ENCODE assay signal across 7 mouse cellular contexts in genomic region chr7:125708100-125708499, GRCm38 (mm10). TPM values are rescaled to one million over a fixed set of nuclear protein-coding genes. Genes with fewer than 3 reads are reported as not detected.
DNase-seq lines count a peak whose midpoint lies in the region; ATAC-seq and TF ChIP-seq lines count a peak whose summit lies in the region.

No protein-coding gene starts in this region.

- peak overlapping the region; percentile 75 for H3K27ac ChIP-seq in lung, postnatal 0 days (ENCODE audit: low read length)
- H3K27ac ChIP-seq in embryonic facial prominence, embryonic 15.5 days (replicated peaks): peak overlapping the region; percentile 58; the same call in 1 of the 2 replicates
- no peak overlapping the region for H3K27ac ChIP-seq in limb, embryonic 13.5 days
- no peak overlapping the region; the same call in 1 of the 2 replicates for H3K27ac ChIP-seq in stomach, embryonic 14.5 days (ENCODE audit: low read length)

- H3K9me3 ChIP-seq in lung, postnatal 0 days (ENCODE audit: low read length): no peaks in the 10 kb centered on the region
- no peaks in the 10 kb centered on the region for H3K9me3 ChIP-seq in embryonic facial prominence, embryonic 15.5 days (replicated peaks)
- no peaks in the 10 kb centered on the region for H3K9me3 ChIP-seq in limb, embryonic 13.5 days
- H3K9me3 ChIP-seq in stomach, embryonic 14.5 days (ENCODE audit: control insufficient read depth, low read depth, low read length): no peaks in the 10 kb centered on the region

- H3K4me2 ChIP-seq in lung, postnatal 0 days (replicated peaks; ENCODE audit: low read depth, low read length): peak overlapping the region; percentile 87
- peak overlapping the region; percentile 67 for H3K4me2 ChIP-seq in embryonic facial prominence, embryonic 15.5 days (replicated peaks)
- peak overlapping the region; percentile 87 for H3K4me2 ChIP-seq in limb, embryonic 13.5 days (replicated peaks)
- peak overlapping the region; percentile 75 for H3K4me2 ChIP-seq in stomach, embryonic 14.5 days (replicated peaks; ENCODE audit: low read depth, low read length)

- peak overlapping the region; percentile 79 for H3K9ac ChIP-seq in lung, postnatal 0 days (replicated peaks; ENCODE audit: low read depth)
- H3K9ac ChIP-seq in embryonic facial prominence, embryonic 15.5 days: peak overlapping the region; percentile 72
- peak overlapping the region; percentile 92 for H3K9ac ChIP-seq in limb, embryonic 13.5 days
- H3K9ac ChIP-seq in stomach, embryonic 14.5 days (replicated peaks; ENCODE audit: low read depth, low read length): peak overlapping the region; percentile 85

- under 1% methylated on average over 15 of the region's 15 CpGs for WGBS in lung, postnatal 0 days
- 1% methylated on average over 15 of the region's 15 CpGs for WGBS in embryonic facial prominence, embryonic 15.5 days
- WGBS in limb, embryonic 13.5 days: 1% methylated on average over 15 of the region's 15 CpGs
- WGBS in stomach, embryonic 14.5 days: 0% methylated on average over 15 of the region's 15 CpGs

- TF ChIP-seq EP300 in lung, postnatal 0 days (IDR thresholded peaks at IDR 0.05): no peak

- no peak for ATAC-seq in lung, postnatal 0 days
- no peak for ATAC-seq in embryonic facial prominence, embryonic 15.5 days (ENCODE audit: insufficient number of reproducible peaks, low FRiP score, low TSS enrichment, low read depth)
- ATAC-seq in limb, embryonic 13.5 days (ENCODE audit: low FRiP score, low read depth): no peak
- ATAC-seq in stomach, embryonic 14.5 days (ENCODE audit: insufficient number of reproducible peaks, insufficient read depth, low FRiP score, low read depth): no peak

- TF ChIP-seq CTCF in lung, postnatal 0 days (IDR thresholded peaks at IDR 0.05): no peak

- peak overlapping the region; percentile 83 for H3K4me3 ChIP-seq in lung, postnatal 0 days (ENCODE audit: low read depth, low read length)
- peak overlapping the region; percentile 96 for H3K4me3 ChIP-seq in embryonic facial prominence, embryonic 15.5 days (replicated peaks)
- peak overlapping the region; percentile 82 for H3K4me3 ChIP-seq in limb, embryonic 13.5 days
- H3K4me3 ChIP-seq in stomach, embryonic 14.5 days (ENCODE audit: low read depth, low read length): peak overlapping the region; percentile 81

- peak; percentile 22 for DNase-seq in lung, postnatal 0 days (ENCODE audit: low spot score)
- no peak for DNase-seq in lung, postnatal 14 days
- no peak for DNase-seq in cerebellum, adult 9-11 months
- no peak for DNase-seq in layer of hippocampus, adult 9-10 months (ENCODE audit: low spot score)

- H3K4me1 ChIP-seq in lung, postnatal 0 days (ENCODE audit: insufficient read depth, low read depth, low read length): peaks cover 19% of the 10 kb centered on the region
- peaks cover 33% of the 10 kb centered on the region for H3K4me1 ChIP-seq in embryonic facial prominence, embryonic 15.5 days
- peaks cover 33% of the 10 kb centered on the region for H3K4me1 ChIP-seq in limb, embryonic 13.5 days
- H3K4me1 ChIP-seq in stomach, embryonic 14.5 days (ENCODE audit: control insufficient read depth, insufficient read depth, low read length): peaks cover 23% of the 10 kb centered on the region

- no peaks in the 10 kb centered on the region for H3K27me3 ChIP-seq in lung, postnatal 0 days (replicated peaks; ENCODE audit: insufficient read depth, low read length)
- no peaks in the 10 kb centered on the region for H3K27me3 ChIP-seq in embryonic facial prominence, embryonic 15.5 days
- no peaks in the 10 kb centered on the region for H3K27me3 ChIP-seq in limb, embryonic 13.5 days
- H3K27me3 ChIP-seq in stomach, embryonic 14.5 days (ENCODE audit: control insufficient read depth, insufficient read depth, low read length): no peaks in the 10 kb centered on the region

- H3K36me3 ChIP-seq in lung, postnatal 0 days (ENCODE audit: insufficient read depth, low read length): 0 out of 2 replicates have a peak, but pooled peaks cover 5% of the 10 kb centered on the region
- peaks cover 10% of the 10 kb centered on the region for H3K36me3 ChIP-seq in embryonic facial prominence, embryonic 15.5 days
- peaks cover 14% of the 10 kb centered on the region for H3K36me3 ChIP-seq in limb, embryonic 13.5 days
- peaks cover 5% of the 10 kb centered on the region for H3K36me3 ChIP-seq in stomach, embryonic 14.5 days (ENCODE audit: control insufficient read depth, insufficient read depth, low read length)

RNA-seq across cellular contexts. Expression of gene D430042O09Rik, which starts 0.4 kb away (rescaled TPM):
- polyA plus RNA-seq in lung, postnatal 0 days (2015; fragmentation: Nextera tagmentation; extraction: Ambion mirVana): 5.3 and 5.8 TPM in 2 replicates
- polyA plus RNA-seq in embryonic facial prominence, embryonic 15.5 days (2015; fragmentation: Nextera tagmentation; extraction: Ambion mirVana): 10.9 and 11.7 TPM in 2 replicates
- polyA plus RNA-seq in limb, embryonic 13.5 days (2015; fragmentation: Nextera tagmentation; extraction: Ambion mirVana): 7.5 and 10.0 TPM in 2 replicates
- 9.8 and 11.7 TPM in 2 replicates for polyA plus RNA-seq in stomach, embryonic 14.5 days (2014; fragmentation: Nextera tagmentation; extraction: Ambion mirVana)

RNA-seq across cellular contexts. Expression of gene Gtf3c1, which starts 0.5 kb away (rescaled TPM):
- 13.6 and 16.5 TPM in 2 replicates for polyA plus RNA-seq in lung, postnatal 0 days (2015; fragmentation: Nextera tagmentation; extraction: Ambion mirVana)
- 26.0 and 26.5 TPM in 2 replicates for polyA plus RNA-seq in embryonic facial prominence, embryonic 15.5 days (2015; fragmentation: Nextera tagmentation; extraction: Ambion mirVana)
- 27.7 and 33.9 TPM in 2 replicates for polyA plus RNA-seq in limb, embryonic 13.5 days (2015; fragmentation: Nextera tagmentation; extraction: Ambion mirVana)
- polyA plus RNA-seq in stomach, embryonic 14.5 days (2014; fragmentation: Nextera tagmentation; extraction: Ambion mirVana): 37.0 and 37.7 TPM in 2 replicates

Comparison
In these comparisons a context has a peak if more than half of its experiments do, and no peak if none do; other contexts are left out.
1. H3K27ac ChIP-seq: peak in lung, postnatal 0 days (single experiment) and embryonic facial prominence, embryonic 15.5 days (single experiment); none in limb, embryonic 13.5 days (single experiment) and stomach, embryonic 14.5 days (single experiment).
2. Peak in every context shown above with its lines, with median percentiles within 50 percentile points of each other: H3K4me2 ChIP-seq, H3K4me3 ChIP-seq and H3K9ac ChIP-seq.